Mouse (Mus musculus) common myeloid progenitor, adult 5-6 weeks (primary cell): ENCODE measurements at regions not wholly inside any gene's neighbourhood (a gene's known extent, or its start where the extent isn't known, plus 50 kb on each side); places are given as distances from the start of the nearest gene placed in this dataset.

ENCODE experiments used
- ATAC-seq: replicated peaks from 2 replicates; pipeline ENCODE4 v1.8.0; 2016; ENCODE audit warnings: low read depth, mild to moderate bottlenecking, moderate TSS enrichment, inconsistent platforms; ENCODE audit not compliant: poor library complexity, severe bottlenecking

GRCm38 (mm10) chr1:169439621-169440020 lies 91.6 kb downstream of the Nuf2 start:
- no peak for ATAC-seq

GRCm38 (mm10) chr1:169438006-169438405 lies 93.3 kb downstream of the Nuf2 start:
- no peak for ATAC-seq

- ATAC-seq, result no peak
These were observed 108.9 kb downstream of the Nuf2 start for GRCm38 (mm10) chr1:169422408-169422807.

- ATAC-seq, result no peak
These were observed 109.6 kb downstream of the Nuf2 start for GRCm38 (mm10) chr1:169421671-169422070.

GRCm38 (mm10) chr1:169418665-169419045 lies 112.6 kb downstream of the Nuf2 start:
- no peak for ATAC-seq

- ATAC-seq, result no peak
These were observed 113.1 kb downstream of the Nuf2 start for GRCm38 (mm10) chr1:169417979-169418664.

- ATAC-seq, result no peak
These were observed 114.6 kb downstream of the Nuf2 start for GRCm38 (mm10) chr1:169416701-169417100.

- ATAC-seq, result no peak
These were observed 123.1 kb downstream of the Nuf2 start for GRCm38 (mm10) chr1:169408120-169408519.

GRCm38 (mm10) chr1:169400841-169401240 lies 130.4 kb downstream of the Nuf2 start:
- no peak for ATAC-seq

- no peak for ATAC-seq
These were observed 133.9 kb downstream of the Nuf2 start for GRCm38 (mm10) chr1:169397371-169397770.

GRCm38 (mm10) chr1:169387056-169387455 lies 144.2 kb downstream of the Nuf2 start:
- ATAC-seq, result no peak

- no peak for ATAC-seq
These were observed 145.4 kb downstream of the Nuf2 start for GRCm38 (mm10) chr1:169385740-169386424.

GRCm38 (mm10) chr1:169374686-169375085 lies 156.6 kb downstream of the Nuf2 start:
- ATAC-seq, result no peak

GRCm38 (mm10) chr1:169368758-169369157 lies 162.5 kb downstream of the Nuf2 start:
- ATAC-seq, result no peak

- no peak for ATAC-seq
These were observed 163.3 kb downstream of the Nuf2 start for GRCm38 (mm10) chr1:169367772-169368501.

- ATAC-seq, result no peak
These were observed 163.9 kb downstream of the Nuf2 start for GRCm38 (mm10) chr1:169367316-169367715.

GRCm38 (mm10) chr1:169362564-169362963 lies 168.7 kb downstream of the Nuf2 start:
- no peak for ATAC-seq

GRCm38 (mm10) chr1:169357652-169358241 lies 173.5 kb downstream of the Nuf2 start:
- no peak for ATAC-seq

- 0 out of 2 replicates have a peak, but pooled peaks have one; percentile 36 for ATAC-seq
These were observed 177.2 kb downstream of the Nuf2 start for GRCm38 (mm10) chr1:169354021-169354420.

GRCm38 (mm10) chr1:169347692-169348091 lies 183.6 kb downstream of the Nuf2 start:
- no peak for ATAC-seq

- no peak for ATAC-seq
These were observed 184.4 kb downstream of the Nuf2 start for GRCm38 (mm10) chr1:169346876-169347275.
